Mouse (Mus musculus) small intestine, adult 2 months (tissue): Measurements from ENCODE around the gene Cdc37l1.
A peak's percentile ranks its signal among the peaks of the same experiment; 100 is the strongest.

Experiments
- CTCF ChIP-seq: fragments of 200-500 bp; IDR thresholded peaks from 2 replicates; pipeline ENCODE4 v1.5.1; 2012; ENCODE audit warnings: low read depth, mild to moderate bottlenecking, control low read depth, inconsistent platforms, low read length, moderate library complexity, mixed read lengths; ENCODE audit not compliant: insufficient replicate concordance, insufficient read length; ENCODE audit errors: extremely low read depth
- POLR2A ChIP-seq: fragments of 200-500 bp; IDR thresholded peaks from 2 replicates; pipeline ENCODE4 v1.6.1; 2012; ENCODE audit warnings: low read depth, mild to moderate bottlenecking, control low read depth, inconsistent platforms, low read length, moderate library complexity

GRCm38 (mm10) chr19:28963513-28963841 is 26.7 kb upstream of the Cdc37l1 start:
- no peak for TF ChIP-seq POLR2A
- peak; percentile 57; the same call in 1 of the 2 replicates for TF ChIP-seq CTCF
